Mouse (Mus musculus): ENCODE results near the gene Gm4869. TPM values are rescaled to one million over a fixed set of nuclear protein-coding genes. Genes with fewer than 3 reads are reported as not detected.

Gene Gm4869
- polyA plus RNA-seq, 1 experiment from 2014 or later, result not detected

DNA sequence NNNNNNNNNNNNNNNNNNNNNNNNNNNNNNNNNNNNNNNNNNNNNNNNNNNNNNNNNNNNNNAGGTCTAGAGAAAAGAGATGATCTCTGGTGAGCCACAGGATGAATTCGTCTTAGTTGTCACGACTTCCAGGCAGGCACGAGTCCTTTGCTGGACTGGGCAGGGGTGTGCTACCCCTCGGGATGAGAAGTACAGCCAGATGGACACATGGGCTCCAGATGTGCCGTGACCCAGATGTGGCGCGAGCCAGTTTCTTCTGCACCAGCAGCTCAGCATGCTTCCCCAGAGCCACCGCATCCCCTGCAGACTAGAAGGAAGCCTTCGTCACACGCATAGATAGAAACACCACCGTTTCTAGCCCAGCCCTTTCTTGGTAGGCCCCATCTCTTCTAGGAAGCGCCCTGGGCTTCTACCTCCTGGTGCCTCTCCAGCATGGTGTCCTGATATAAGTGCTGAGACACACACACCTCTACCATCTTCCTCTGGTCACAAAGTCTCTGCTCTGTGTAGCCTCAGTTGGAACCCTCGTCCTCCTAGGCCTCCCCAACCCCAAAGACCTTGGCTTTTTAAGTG is 92.8 kb downstream of the Gm4869 start:
- Histone ChIP-seq H3K4me2 (ENCODE audit: low read depth, low read length) (no peak overlapping the region), H3K36me3 (ENCODE audit: control insufficient read depth, insufficient read depth) (no peaks in the 10 kb centered on the region), H3K4me3 (ENCODE audit: low read length) (no peak overlapping the region), H3K9me3 (replicated peaks; ENCODE audit: control insufficient read depth, low read length) (no peaks in the 10 kb centered on the region), H3K9ac (ENCODE audit: low read length) (no peak overlapping the region), H3K27me3 (ENCODE audit: control insufficient read depth, insufficient read depth, low read length) (no peaks in the 10 kb centered on the region), H3K4me1 (ENCODE audit: control insufficient read depth, insufficient read depth, low read length) (peaks cover 6% of the 10 kb centered on the region), H3K27ac (ENCODE audit: low read length) (no peak overlapping the region)
- 72% methylated on average over 13 of the region's 13 CpGs for WGBS
- ATAC-seq (replicated peaks; ENCODE audit: extremely low read depth, insufficient read depth, low FRiP score), result no peak

DNA sequence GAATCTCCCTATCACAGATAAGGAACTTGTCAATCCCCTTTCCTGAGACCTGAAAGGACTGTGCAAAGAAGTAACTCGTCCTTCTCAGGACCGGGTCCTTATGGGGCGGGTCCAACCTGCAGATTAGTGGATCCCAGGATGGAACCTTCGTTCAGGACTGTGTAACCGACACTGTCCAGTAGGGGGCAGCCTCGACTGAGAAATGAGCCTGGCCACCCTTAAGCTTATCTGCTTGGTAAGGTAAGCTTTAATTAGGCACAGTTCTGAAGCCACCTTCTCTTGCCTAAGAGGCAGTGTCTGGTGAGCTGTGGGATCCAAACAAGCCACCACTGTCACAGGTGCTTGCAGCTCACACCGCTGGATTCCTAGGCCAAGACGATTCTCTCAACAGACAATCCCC is 94.7 kb downstream of the Gm4869 start:
- Histone ChIP-seq H3K27ac (ENCODE audit: low read length) (no peak overlapping the region), H3K9ac (ENCODE audit: low read length) (no peak overlapping the region), H3K4me2 (ENCODE audit: low read depth, low read length) (no peak overlapping the region), H3K4me1 (ENCODE audit: control insufficient read depth, insufficient read depth, low read length) (peaks cover 6% of the 10 kb centered on the region), H3K4me3 (ENCODE audit: low read length) (no peak overlapping the region), H3K27me3 (ENCODE audit: control insufficient read depth, insufficient read depth, low read length) (no peaks in the 10 kb centered on the region), H3K9me3 (replicated peaks; ENCODE audit: control insufficient read depth, low read length) (no peaks in the 10 kb centered on the region), H3K36me3 (ENCODE audit: control insufficient read depth, insufficient read depth) (no peaks in the 10 kb centered on the region)
- ATAC-seq (replicated peaks; ENCODE audit: extremely low read depth, insufficient read depth, low FRiP score), result peak; percentile 52; the same call in 1 of the 2 replicates
- 14% methylated on average over 8 of the region's 8 CpGs for WGBS

DNA sequence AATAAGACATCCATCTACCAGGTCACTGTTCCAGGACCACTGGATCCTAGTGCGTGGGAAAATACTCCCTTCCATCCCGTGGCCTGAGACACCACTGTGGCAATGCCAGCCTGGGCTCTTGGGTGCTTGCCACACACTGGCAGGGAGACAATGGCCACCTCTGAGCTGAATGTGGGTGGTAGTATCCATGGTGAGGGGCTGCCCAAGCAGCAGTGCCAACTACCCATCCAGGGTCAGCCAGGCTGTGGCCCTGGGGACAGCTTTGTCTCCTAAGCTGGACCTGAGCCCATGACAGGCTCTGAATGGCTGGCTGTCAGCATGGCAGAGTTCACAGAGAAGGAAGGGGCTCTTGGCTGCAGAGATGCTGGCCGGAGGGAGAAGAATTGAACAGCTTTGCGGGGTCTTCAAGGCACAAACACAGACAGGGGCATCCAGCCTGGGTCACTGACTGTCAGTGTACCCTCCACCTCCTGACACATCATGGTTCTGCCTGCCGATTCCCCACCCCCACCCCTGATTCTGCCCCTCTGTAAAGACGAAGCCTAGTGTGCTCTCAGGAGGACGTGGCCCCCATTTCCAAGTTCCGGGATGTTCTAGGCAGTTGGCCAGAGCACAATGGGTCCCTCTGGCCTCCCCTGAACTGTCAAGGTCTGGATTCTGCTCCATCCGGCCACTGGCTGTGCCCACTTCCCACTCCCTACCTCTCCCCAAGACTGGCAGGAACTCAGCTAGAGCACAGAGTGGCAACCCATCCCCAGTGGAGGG is 97.5 kb downstream of the Gm4869 start:
- Histone ChIP-seq H3K4me2 (ENCODE audit: low read depth, low read length) (no peak overlapping the region), H3K4me3 (ENCODE audit: low read length) (no peak overlapping the region), H3K36me3 (ENCODE audit: control insufficient read depth, insufficient read depth) (no peaks in the 10 kb centered on the region), H3K9ac (ENCODE audit: low read length) (no peak overlapping the region), H3K4me1 (ENCODE audit: control insufficient read depth, insufficient read depth, low read length) (no peaks in the 10 kb centered on the region), H3K27me3 (ENCODE audit: control insufficient read depth, insufficient read depth, low read length) (no peaks in the 10 kb centered on the region), H3K27ac (ENCODE audit: low read length) (no peak overlapping the region), H3K9me3 (replicated peaks; ENCODE audit: control insufficient read depth, low read length) (no peaks in the 10 kb centered on the region)
- ATAC-seq (replicated peaks; ENCODE audit: extremely low read depth, insufficient read depth, low FRiP score), result no peak
- WGBS, result 60% methylated on average over 9 of the region's 9 CpGs

Small RNA genes lying within 50 kb of the gene (microRNA-seq; reads per million reads assigned to microRNA genes)
- gene Mir7038, result 0.59 reads per million

Other genes starting within 250 kb of the Gm4869 start
- 26.5 and 27.8 TPM in 2 replicates for gene Mad1l1, start 124.1 kb upstream of the Gm4869 start, polyA plus RNA-seq (2015; fragmentation: Nextera tagmentation; extraction: Ambion mirVana)
- gene Nudt1, start 124.0 kb upstream of the Gm4869 start, polyA plus RNA-seq (2015; fragmentation: Nextera tagmentation; extraction: Ambion mirVana), result 27.4 and 28.5 TPM in 2 replicates
- gene Mrm2, start 113.7 kb upstream of the Gm4869 start, polyA plus RNA-seq (2015; fragmentation: Nextera tagmentation; extraction: Ambion mirVana), result 16.7 and 16.9 TPM in 2 replicates
- 16.4 and 17.9 TPM in 2 replicates for gene Snx8, start 56.4 kb upstream of the Gm4869 start, polyA plus RNA-seq (2015; fragmentation: Nextera tagmentation; extraction: Ambion mirVana)
- gene Eif3b, start 26.3 kb upstream of the Gm4869 start, polyA plus RNA-seq (2015; fragmentation: Nextera tagmentation; extraction: Ambion mirVana), result 78.1 and 87.8 TPM in 2 replicates
- 11.4 and 13.9 TPM in 2 replicates for gene Chst12, start 59.9 kb downstream of the Gm4869 start, polyA plus RNA-seq (2015; fragmentation: Nextera tagmentation; extraction: Ambion mirVana)
- 0.79 and 0.98 TPM in 2 replicates for gene Grifin, start 119.4 kb downstream of the Gm4869 start, polyA plus RNA-seq (2015; fragmentation: Nextera tagmentation; extraction: Ambion mirVana)
- 6.2 and 7.7 TPM in 2 replicates for gene Lfng, start 161.7 kb downstream of the Gm4869 start, polyA plus RNA-seq (2015; fragmentation: Nextera tagmentation; extraction: Ambion mirVana)
- 16.3 and 17.9 TPM in 2 replicates for gene Ttyh3, start 203.4 kb downstream of the Gm4869 start, polyA plus RNA-seq (2015; fragmentation: Nextera tagmentation; extraction: Ambion mirVana)